Mouse (Mus musculus): ENCODE data around the gene Ctf2. TPM values are rescaled to one million over a fixed set of nuclear protein-coding genes. Genes with fewer than 3 reads are reported as not detected.

Ctf2 gene
- polyA plus RNA-seq, 1 experiment from 2014 or later = 0.13 TPM

- Histone ChIP-seq H3K4me2 (no peak overlapping the region), H3K27ac (no peak overlapping the region), H3K4me1 (0 out of 2 replicates have a peak, but pooled peaks cover 8% of the 10 kb centered on the region), H3K27me3 (replicated peaks) (no peaks in the 10 kb centered on the region), H3K36me3 (no peaks in the 10 kb centered on the region), H3K9me3 (replicated peaks) (no peaks in the 10 kb centered on the region), H3K4me3 (no peak overlapping the region), H3K9ac (no peak overlapping the region)
- ATAC-seq = no peak
- WGBS (ENCODE audit: insufficient replicate concordance) = 63% methylated on average over 4 of the region's 4 CpGs
Observed at GRCm38 (mm10) chr7:127672776-127673175, 59.2 kb downstream of the Ctf2 start.

- no peak overlapping the region for H3K4me2 ChIP-seq
- 0 out of 2 replicates have a peak, but pooled peaks have one; percentile 29 for ATAC-seq
Observed at GRCm38 (mm10) chr7:127671880-127672774, 59.8 kb downstream of the Ctf2 start.

More at GRCm38 (mm10) chr7:127671880-127672774, 59.8 kb downstream of the Ctf2 start:
- Histone ChIP-seq H3K27ac (0 out of 2 replicates have a peak overlapping the region, but pooled peaks have one; percentile 43), H3K4me3 (no peak overlapping the region), H3K9ac (no peak overlapping the region), H3K36me3 (no peaks in the 10 kb centered on the region), H3K4me1 (peaks cover 14% of the 10 kb centered on the region), H3K9me3 (replicated peaks) (no peaks in the 10 kb centered on the region), H3K27me3 (replicated peaks) (no peaks in the 10 kb centered on the region)
- WGBS (ENCODE audit: insufficient replicate concordance) = 56% methylated on average over 11 of the region's 11 CpGs

MicroRNA genes within 50 kb of the gene (microRNA counts, 519-probe panel; counts per million panel counts)
- microRNA mmu-miR-762 = 582 counts per million, percentile 70 among the panel's probes with 10 or more counts

Small RNAs within 50 kb of the gene (microRNA-seq; reads per million reads assigned to microRNA genes)
- not detected for gene Mir762

Other genes starting within 250 kb of the Ctf2 start
- gene Srcap, start 220.2 kb downstream of the Ctf2 start, polyA plus RNA-seq (2016; fragmentation: Nextera tagmentation; extraction: Ambion mirVana) = 38.2 and 38.8 TPM in 2 replicates
- gene Gm42715, start 212.6 kb downstream of the Ctf2 start, polyA plus RNA-seq (2016; fragmentation: Nextera tagmentation; extraction: Ambion mirVana) = 7.9 and 8.8 TPM in 2 replicates
- 1.7 and 2.9 TPM in 2 replicates for gene Tmem265, start 170.8 kb downstream of the Ctf2 start, polyA plus RNA-seq (2016; fragmentation: Nextera tagmentation; extraction: Ambion mirVana)
- 23.1 and 26.7 TPM in 2 replicates for gene Phkg2, start 158.8 kb downstream of the Ctf2 start, polyA plus RNA-seq (2016; fragmentation: Nextera tagmentation; extraction: Ambion mirVana)
- gene Ccdc189, start 143.6 kb downstream of the Ctf2 start, polyA plus RNA-seq (2016; fragmentation: Nextera tagmentation; extraction: Ambion mirVana) = 7.9 and 8.8 TPM in 2 replicates
- gene Rnf40, start 143.4 kb downstream of the Ctf2 start, polyA plus RNA-seq (2016; fragmentation: Nextera tagmentation; extraction: Ambion mirVana) = 36.3 and 36.9 TPM in 2 replicates
- gene Zfp629, start 116.4 kb downstream of the Ctf2 start, polyA plus RNA-seq (2016; fragmentation: Nextera tagmentation; extraction: Ambion mirVana) = 3.3 and 3.8 TPM in 2 replicates
- 40.6 and 43.6 TPM in 2 replicates for gene Bcl7c, start 23.2 kb downstream of the Ctf2 start, polyA plus RNA-seq (2016; fragmentation: Nextera tagmentation; extraction: Ambion mirVana)
- 3.6 and 4.6 TPM in 2 replicates for gene Ctf1, start 19.4 kb downstream of the Ctf2 start, polyA plus RNA-seq (2016; fragmentation: Nextera tagmentation; extraction: Ambion mirVana)
- 3.7 TPM in 2 replicates for gene Fbxl19, start 12.4 kb upstream of the Ctf2 start, polyA plus RNA-seq (2016; fragmentation: Nextera tagmentation; extraction: Ambion mirVana)
- gene Orai3, start 37.6 kb upstream of the Ctf2 start, polyA plus RNA-seq (2016; fragmentation: Nextera tagmentation; extraction: Ambion mirVana) = 14.8 and 15.0 TPM in 2 replicates
- 13.1 and 13.7 TPM in 2 replicates for gene Setd1a, start 44.5 kb upstream of the Ctf2 start, polyA plus RNA-seq (2016; fragmentation: Nextera tagmentation; extraction: Ambion mirVana)
- not detected in 2 replicates for gene Gm49388, start 53.4 kb upstream of the Ctf2 start, polyA plus RNA-seq (2016; fragmentation: Nextera tagmentation; extraction: Ambion mirVana)
- gene Hsd3b7, start 68.4 kb upstream of the Ctf2 start, polyA plus RNA-seq (2016; fragmentation: Nextera tagmentation; extraction: Ambion mirVana) = 28.0 and 29.8 TPM in 2 replicates
- gene Stx4a, start 92.1 kb upstream of the Ctf2 start, polyA plus RNA-seq (2016; fragmentation: Nextera tagmentation; extraction: Ambion mirVana) = 19.0 and 21.1 TPM in 2 replicates
- 0.20 and 0.56 TPM in 2 replicates for gene Stx1b, start 92.4 kb upstream of the Ctf2 start, polyA plus RNA-seq (2016; fragmentation: Nextera tagmentation; extraction: Ambion mirVana)
- gene Zfp646, start 144.1 kb upstream of the Ctf2 start, polyA plus RNA-seq (2016; fragmentation: Nextera tagmentation; extraction: Ambion mirVana) = 8.6 and 9.1 TPM in 2 replicates
- 11.2 and 11.3 TPM in 2 replicates for gene Zfp668, start 144.7 kb upstream of the Ctf2 start, polyA plus RNA-seq (2016; fragmentation: Nextera tagmentation; extraction: Ambion mirVana)
- gene Prss53, start 158.8 kb upstream of the Ctf2 start, polyA plus RNA-seq (2016; fragmentation: Nextera tagmentation; extraction: Ambion mirVana) = 0.26 and 0.49 TPM in 2 replicates
- not detected in 2 replicates for gene Gm21974, start 163.3 kb upstream of the Ctf2 start, polyA plus RNA-seq (2016; fragmentation: Nextera tagmentation; extraction: Ambion mirVana)
- 75.0 and 80.3 TPM in 2 replicates for gene Vkorc1, start 163.5 kb upstream of the Ctf2 start, polyA plus RNA-seq (2016; fragmentation: Nextera tagmentation; extraction: Ambion mirVana)
- gene Bckdk, start 171.9 kb upstream of the Ctf2 start, polyA plus RNA-seq (2016; fragmentation: Nextera tagmentation; extraction: Ambion mirVana) = 81.3 and 82.2 TPM in 2 replicates
- 29.5 and 31.0 TPM in 2 replicates for gene Kat8, start 180.3 kb upstream of the Ctf2 start, polyA plus RNA-seq (2016; fragmentation: Nextera tagmentation; extraction: Ambion mirVana)
- 4.0 and 4.4 TPM in 2 replicates for gene Prss8, start 197.9 kb upstream of the Ctf2 start, polyA plus RNA-seq (2016; fragmentation: Nextera tagmentation; extraction: Ambion mirVana)
- 3.9 and 5.1 TPM in 2 replicates for gene Prss36, start 214.6 kb upstream of the Ctf2 start, polyA plus RNA-seq (2016; fragmentation: Nextera tagmentation; extraction: Ambion mirVana)
- gene Fus, start 235.3 kb upstream of the Ctf2 start, polyA plus RNA-seq (2016; fragmentation: Nextera tagmentation; extraction: Ambion mirVana) = 217 and 225 TPM in 2 replicates